Mouse (Mus musculus) limb, embryonic 14.5 days (tissue): Measurements from ENCODE around the gene Togaram2. TPM values are rescaled to one million over a fixed set of nuclear protein-coding genes. Genes with fewer than 3 reads are reported as not detected.

Experiments used
- ATAC-seq: fragments of 200-750 bp; cut with Nextera tagmentation; 2 replicates; pipeline ENCODE4 v1.8.0; 2017; ENCODE audit warnings: low read depth, moderate number of reproducible peaks, moderate TSS enrichment; ENCODE audit not compliant: low FRiP score
- DNase-seq: peaks from one replicate; pipeline ENCODE4 v3.0.0-alpha.2; 2015; ENCODE audit warnings: low spot score
- H3K27ac ChIP-seq: fragments of 300-500 bp; sonication (generic); replicated peaks from 2 replicates; pipeline ENCODE4 v1.5.1; 2014; ENCODE audit warnings: low read depth, mild to moderate bottlenecking, low read length, moderate library complexity, mixed read lengths
- H3K27me3 ChIP-seq: fragments of 300-500 bp; sonication (generic); 2 replicates; pipeline ENCODE4 v1.6.1; 2014; ENCODE audit warnings: low read length, mixed read lengths; ENCODE audit not compliant: control insufficient read depth, insufficient read depth
- H3K36me3 ChIP-seq: fragments of 300-500 bp; sonication (generic); 2 replicates; pipeline ENCODE4 v1.6.1; 2014; ENCODE audit warnings: mild to moderate bottlenecking, low read length, moderate library complexity, mixed read lengths; ENCODE audit not compliant: control insufficient read depth, insufficient read depth
- H3K4me1 ChIP-seq: fragments of 300-500 bp; sonication (generic); 2 replicates; pipeline ENCODE4 v1.6.1; 2014; ENCODE audit warnings: antibody characterized with exemption, low read length, mixed read lengths; ENCODE audit not compliant: control insufficient read depth, insufficient read depth
- H3K4me2 ChIP-seq: fragments of 300-500 bp; sonication (generic); replicated peaks from 2 replicates; pipeline ENCODE4 v1.6.1; 2014; ENCODE audit warnings: low read depth, mild to moderate bottlenecking, low read length, moderate library complexity; ENCODE audit not compliant: severe bottlenecking
- H3K4me3 ChIP-seq: fragments of 300-500 bp; sonication (generic); replicated peaks from 2 replicates; pipeline ENCODE4 v1.5.1; 2014; ENCODE audit warnings: low read length
- H3K9ac ChIP-seq: fragments of 300-500 bp; sonication (generic); 2 replicates; pipeline ENCODE4 v1.6.1; 2014; ENCODE audit warnings: mild to moderate bottlenecking, low read depth, low read length, moderate library complexity; ENCODE audit not compliant: severe bottlenecking
- H3K9me3 ChIP-seq: fragments of 300-500 bp; sonication (generic); 2 replicates; pipeline ENCODE4 v1.6.1; 2016; ENCODE audit warnings: low read length; ENCODE audit not compliant: control insufficient read depth
- POLR2A ChIP-seq: fragments of 200-500 bp; IDR thresholded peaks from 2 replicates; pipeline ENCODE4 v1.8.0; 2012; ENCODE audit warnings: inconsistent platforms, mild to moderate bottlenecking, moderate library complexity, borderline replicate concordance; ENCODE audit not compliant: insufficient read depth, insufficient read length; ENCODE audit errors: extremely low read depth
- WGBS: fragments of 180-500 bp; shearing (Covaris S2); extraction: QIAGEN DNeasy Blood & Tissue Kit; methylation state at CpG from one replicate; pipeline ENCODE4 v1.1.7; 2014; 5-methylcytosine and 5-hydroxymethylcytosine counted together
- polyA plus RNA-seq, 2 experiments: library from polyadenylated mRNA; depleted of rRNA in 1 of 2; stranded (reverse) in 1 of 2; unstranded in 1 of 2; fragments of >200 nt; fragmentation: Nextera tagmentation in 1 of 2; extraction: Ambion mirVana in 1 of 2; gene quantifications; 2 replicates each; pipeline versions ENCODE4 v1.2.1 to v1.2.3; 2012 to 2014

The Togaram2 gene
- polyA plus RNA-seq, 2 experiments, result 0.08 to 0.24 TPM

GRCm38 (mm10) chr17:71707715-71708114 is 34.7 kb downstream of the Togaram2 start:
- Histone ChIP-seq H3K4me2 (no peak overlapping the region), H3K36me3 (no peaks in the 10 kb centered on the region), H3K9ac (no peak overlapping the region), H3K4me1 (no peaks in the 10 kb centered on the region), H3K27me3 (no peaks in the 10 kb centered on the region), H3K27ac (no peak overlapping the region), H3K9me3 (no peaks in the 10 kb centered on the region), H3K4me3 (no peak overlapping the region)
- ATAC-seq, result no peak
- WGBS, result 76% methylated on average over 4 of the region's 4 CpGs
- DNase-seq, result no peak
- no peak for TF ChIP-seq POLR2A

DNA sequence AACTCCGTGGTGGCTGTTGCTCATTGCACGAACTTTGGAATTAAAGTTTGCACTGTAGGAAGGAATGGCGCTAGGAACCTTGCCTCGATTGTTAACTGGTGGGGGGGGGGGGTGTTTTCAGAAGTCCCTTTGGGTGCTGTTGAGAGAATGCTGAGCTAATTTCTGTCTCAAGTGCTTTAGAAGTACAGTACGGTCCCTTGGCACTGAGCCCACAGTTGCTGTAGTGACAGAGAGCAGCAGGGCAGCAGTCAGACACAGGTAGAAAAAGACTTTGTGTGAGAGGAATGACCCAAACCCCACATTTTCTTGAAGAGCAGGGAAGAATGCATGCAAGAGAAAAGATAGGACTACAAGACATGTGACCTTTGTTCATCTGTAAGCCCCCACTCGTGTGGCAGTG is 39.2 kb downstream of the Togaram2 start:
- DNase-seq (no peak), ATAC-seq (no peak)
- no peak overlapping the region for H3K27ac ChIP-seq
- no peak overlapping the region for H3K4me3 ChIP-seq
- H3K9ac ChIP-seq, result no peak overlapping the region
- H3K4me1 ChIP-seq, result no peaks in the 10 kb centered on the region
- H3K27me3 ChIP-seq, result no peaks in the 10 kb centered on the region
- H3K9me3 ChIP-seq, result no peaks in the 10 kb centered on the region
- H3K36me3 ChIP-seq, result no peaks in the 10 kb centered on the region
- TF ChIP-seq POLR2A, result no peak
- WGBS, result 71% methylated on average over 6 of the region's 6 CpGs
- H3K4me2 ChIP-seq, result no peak overlapping the region

GRCm38 (mm10) chr17:71715034-71715433 is 42.0 kb downstream of the Togaram2 start:
- TF ChIP-seq POLR2A, result no peak
- WGBS, result 76% methylated on average over 3 of the region's 3 CpGs

DNA sequence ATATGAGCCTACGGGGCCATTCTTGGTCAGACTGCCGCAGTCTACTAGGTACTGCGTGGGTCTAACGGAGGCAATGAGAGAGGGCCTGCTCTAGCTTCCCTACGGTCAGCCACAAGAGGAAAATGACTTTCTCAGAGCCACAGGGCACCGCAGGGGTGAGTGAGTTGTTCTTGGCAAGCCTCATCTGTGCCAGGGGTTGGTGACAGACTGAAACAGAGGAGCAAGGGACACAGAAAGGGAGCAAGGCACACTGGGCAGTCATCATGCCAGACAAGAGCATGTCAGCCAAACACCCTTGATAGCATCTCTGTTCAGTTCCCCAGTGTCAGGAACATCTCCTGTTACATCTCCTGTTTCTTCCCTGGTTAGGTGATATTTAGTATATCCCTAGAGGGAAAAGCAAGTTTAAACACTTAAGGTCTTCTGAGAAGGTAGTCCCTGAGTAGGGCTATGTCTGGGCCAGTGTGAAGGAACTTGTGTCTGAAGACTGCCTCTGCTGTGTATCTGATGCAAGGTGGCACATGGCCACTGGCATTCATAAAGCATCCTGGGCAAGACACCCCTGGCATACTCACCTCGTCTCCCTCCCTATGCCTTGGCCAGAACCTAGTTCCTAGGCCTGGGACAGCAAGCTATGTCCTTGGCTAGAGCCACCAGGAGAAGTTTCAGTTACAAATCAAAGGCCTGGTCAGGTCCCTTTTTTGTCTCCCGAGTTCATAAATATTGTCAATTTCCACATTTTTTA is 45.0 kb downstream of the Togaram2 start:
- DNase-seq (no peak), ATAC-seq (no peak)
- TF ChIP-seq POLR2A, result no peak
- Histone ChIP-seq H3K9ac (no peak overlapping the region), H3K27ac (no peak overlapping the region), H3K4me1 (no peaks in the 10 kb centered on the region), H3K4me3 (no peak overlapping the region), H3K27me3 (no peaks in the 10 kb centered on the region), H3K4me2 (no peak overlapping the region), H3K36me3 (no peaks in the 10 kb centered on the region), H3K9me3 (no peaks in the 10 kb centered on the region)
- 93% methylated on average over 8 of the region's 8 CpGs for WGBS

More at GRCm38 (mm10) chr17:71715034-71715433, 42.0 kb downstream of the Togaram2 start:
- Histone ChIP-seq H3K4me2 (no peak overlapping the region), H3K36me3 (no peaks in the 10 kb centered on the region), H3K4me3 (no peak overlapping the region), H3K9me3 (no peaks in the 10 kb centered on the region), H3K9ac (no peak overlapping the region), H3K4me1 (no peaks in the 10 kb centered on the region), H3K27ac (no peak overlapping the region), H3K27me3 (no peaks in the 10 kb centered on the region)
- no peak for DNase-seq
- no peak for ATAC-seq

DNA sequence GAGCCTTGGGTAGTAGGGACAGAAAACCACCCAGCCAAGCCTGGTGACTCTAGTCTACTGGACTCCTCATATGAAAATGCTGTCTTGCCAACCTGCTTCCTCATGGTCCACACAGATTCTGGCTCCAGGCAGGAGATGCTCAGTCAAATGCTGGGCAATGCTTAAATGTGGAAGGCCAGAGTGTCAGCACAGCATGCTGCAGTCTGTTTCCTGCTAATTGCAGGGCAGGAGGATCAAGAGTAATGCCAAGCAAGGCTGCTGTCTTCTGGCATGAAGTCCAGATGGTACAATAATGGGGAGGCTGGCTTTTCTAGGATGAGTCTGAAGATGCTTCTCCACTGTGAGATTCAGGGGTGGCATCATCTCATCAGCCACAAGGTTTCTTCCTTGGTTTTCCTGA is 47.4 kb downstream of the Togaram2 start:
- no peaks in the 10 kb centered on the region for H3K27me3 ChIP-seq
- H3K4me3 ChIP-seq, result no peak overlapping the region
- H3K4me2 ChIP-seq, result no peak overlapping the region
- no peaks in the 10 kb centered on the region for H3K36me3 ChIP-seq
- H3K9ac ChIP-seq, result no peak overlapping the region
- no peaks in the 10 kb centered on the region for H3K9me3 ChIP-seq
- ATAC-seq (no peak), DNase-seq (no peak)
- no peak overlapping the region for H3K27ac ChIP-seq
- no peak for TF ChIP-seq POLR2A
- no peaks in the 10 kb centered on the region for H3K4me1 ChIP-seq
